Mouse (Mus musculus) adrenal gland, postnatal 4 days (tissue): ENCODE data around the gene Lsmem1. TPM values are rescaled to one million over a fixed set of nuclear protein-coding genes. Genes with fewer than 3 reads are reported as not detected.

Experiments used
- DNase-seq, 2 experiments: peaks; one replicate each; pipeline ENCODE4 v3.0.0; 2021 to 2022; ENCODE audit warnings: low spot score in 2 of 2, mixed read lengths in 2 of 2
- microRNA-seq: library from miRNA; unstranded; fragments of <30 nt; microRNA quantifications from one replicate; pipeline ENCODE4 v1.2.0, GENCODE M21; 2021
- total RNA-seq, 2 experiments: library from RNA; stranded (reverse); gene quantifications; 2 replicates each; pipeline ENCODE4 v1.2.3; 2021

The Lsmem1 gene
- total RNA-seq, 2 experiments from 2014 or later = 0.53 to 1.0 TPM

GRCm38 (mm10) chr12:40146510-40146909 is 52.8 kb downstream of the Lsmem1 start:
- no peak for DNase-seq

DNA sequence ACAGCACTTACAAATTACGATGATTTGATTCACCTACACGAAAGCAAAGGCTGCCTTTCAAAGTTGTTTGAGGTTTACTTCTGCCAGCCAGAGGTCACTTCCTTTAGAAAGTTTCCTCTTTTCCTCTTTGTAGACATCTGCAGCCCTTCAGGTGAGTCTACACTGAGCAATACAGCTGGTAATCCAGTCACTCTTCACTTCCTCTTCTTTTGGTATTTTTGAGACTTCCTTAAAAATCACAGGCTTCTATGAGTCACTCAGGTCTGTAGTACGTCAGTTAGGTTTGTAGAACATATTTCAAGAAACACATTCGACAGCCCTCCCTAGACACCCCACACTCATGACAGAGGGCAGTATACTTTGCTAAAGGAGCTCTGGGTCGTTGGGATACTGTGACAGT is 58.6 kb downstream of the Lsmem1 start:
- DNase-seq = no peak

GRCm38 (mm10) chr12:40139484-40140245 is 59.6 kb downstream of the Lsmem1 start:
- no peak for DNase-seq

- DNase-seq = no peak
These were observed 64.8 kb downstream of the Lsmem1 start for GRCm38 (mm10) chr12:40134529-40134928.

- no peak for DNase-seq
These were observed 65.6 kb downstream of the Lsmem1 start, which contains the start of gene Scin for GRCm38 (mm10) chr12:40133573-40134271. Scin (minus strand) TSS chr12:40134228.

DNA sequence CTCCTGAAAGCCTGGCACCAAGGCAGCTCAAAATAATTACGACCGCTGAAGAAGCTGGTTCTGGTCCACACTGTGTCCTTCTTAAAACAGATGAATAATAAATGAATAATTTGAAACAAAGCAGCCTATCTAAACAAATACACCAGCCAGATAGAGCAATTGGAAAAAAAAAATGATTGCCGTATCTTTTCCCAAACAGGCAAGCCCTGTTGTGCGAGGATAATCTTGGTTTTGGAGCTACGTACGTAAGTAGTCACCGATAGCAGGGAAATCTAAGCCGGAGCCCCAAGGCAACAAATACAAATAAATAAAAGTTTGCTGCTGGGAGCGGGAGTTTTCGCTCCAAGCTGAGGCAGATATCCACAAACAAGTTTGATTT is 66.1 kb downstream of the Lsmem1 start:
- no peak for DNase-seq

Small RNA genes lying within 50 kb of the gene (microRNA-seq; reads per million reads assigned to microRNA genes)
- not detected for gene Mir1938

Other genes starting within 250 kb of the Lsmem1 start
- 10 to 100 TPM; 66.8 to 67.5 TPM for gene Arl4a, start 161.5 kb downstream of the Lsmem1 start, total RNA-seq
- 1 to 10 TPM in 1 of 2 experiments, under 1 TPM in 1; 0.45 to 4.5 TPM for gene Scin, start 65.3 kb downstream of the Lsmem1 start, total RNA-seq
- gene Ifrd1, start 49.0 kb upstream of the Lsmem1 start, total RNA-seq = 100 to 1,000 TPM; 169 to 176 TPM
- 10 to 100 TPM; 27.6 to 32.3 TPM for gene Zfp277, start 246.4 kb upstream of the Lsmem1 start, total RNA-seq
- gene Dock4, start 246.5 kb upstream of the Lsmem1 start, total RNA-seq = 10 to 100 TPM; 26.5 to 29.6 TPM